Mouse (Mus musculus) gastrocnemius, postnatal 36 days (tissue): ENCODE data around the gene Gipr. TPM values are rescaled to one million over a fixed set of nuclear protein-coding genes. Genes with fewer than 3 reads are reported as not detected.

ENCODE experiments used
- DNase-seq, 2 experiments: peaks; one replicate each; pipeline ENCODE4 v3.0.0; 2022
- intact Hi-C: fragments of 180-260 bp; cut with DNase I; formaldehyde crosslinking; loops from one replicate; pipeline ENCODE4 v1.15.1; 2025
- microRNA-seq, 2 experiments: library from miRNA; unstranded; fragments of <30 nt; microRNA quantifications; one replicate each; pipeline ENCODE4 v1.2.0; 2021
- total RNA-seq, 2 experiments: library from RNA; stranded (reverse); gene quantifications; 2 replicates each; pipeline ENCODE4 v1.2.3; 2021

Gene Gipr
- total RNA-seq, 2 experiments from 2014 or later: not detected

DNA sequence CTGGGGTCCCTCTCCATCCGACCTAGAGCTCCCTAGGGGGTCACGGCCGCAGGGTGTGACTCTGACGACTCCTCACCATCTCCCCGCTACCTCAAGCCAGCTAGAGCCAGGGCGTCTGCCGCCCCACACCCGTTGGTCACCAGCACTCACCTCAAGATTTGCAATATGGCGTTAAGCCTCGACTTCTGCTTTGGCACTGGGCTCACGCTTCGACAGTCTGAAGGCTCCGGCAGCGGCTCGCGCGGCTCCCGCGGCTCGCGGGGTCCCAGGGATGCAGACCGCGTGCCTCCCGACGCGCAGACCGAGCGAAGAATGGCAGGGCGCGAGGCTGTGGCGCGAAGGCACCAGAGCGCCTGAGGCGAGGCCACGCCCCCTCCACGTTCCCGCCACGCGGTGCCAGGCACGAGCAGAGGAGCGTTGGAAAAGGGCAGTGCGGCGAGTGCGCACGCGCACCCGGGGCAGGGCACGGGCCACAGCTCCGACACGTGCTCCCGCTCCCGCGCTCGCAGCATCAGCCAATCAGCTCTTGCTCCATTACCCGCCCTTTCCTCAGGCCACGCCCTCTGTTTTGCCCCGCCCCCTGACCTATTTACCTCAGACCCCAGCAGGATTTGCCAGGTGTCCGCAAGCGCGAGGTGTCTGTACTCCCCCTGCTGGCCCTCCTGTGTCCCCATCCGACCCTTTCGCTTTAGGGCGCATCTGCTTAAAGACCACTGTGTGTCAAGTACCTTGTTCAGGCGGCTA is 47.7 kb downstream of the Gipr start, which contains the start of gene Gm4969:
Gene Gm4969, minus strand, starts transcription at position 341 of the 744 bp plus-strand sequence.
- DNase-seq: no peak
- intact Hi-C loops: loop anchor here (2.0 kb wide), 1 partner anchor 23 kb away; the partner anchor contains the start of gene Six5

DNA sequence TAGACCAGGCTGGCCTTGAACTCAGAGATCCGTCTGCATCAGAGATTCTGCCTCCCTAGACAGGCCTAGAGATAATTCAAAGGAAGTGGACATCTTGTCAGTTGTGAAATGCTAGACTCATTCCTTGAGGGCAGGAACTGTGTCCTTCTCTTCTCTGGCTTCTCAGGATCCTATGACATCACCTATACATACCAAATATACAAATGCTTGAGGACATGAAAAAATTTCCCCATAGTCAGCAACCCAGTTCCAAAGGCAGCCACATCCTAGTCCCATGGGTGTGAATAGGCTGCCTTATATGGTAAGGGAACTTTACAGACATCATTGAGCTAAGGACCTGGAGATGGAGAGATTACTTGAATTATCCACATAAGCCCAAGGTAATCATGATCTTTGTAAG is 56.4 kb downstream of the Gipr start:
- intact Hi-C loops: no loop called here
- no peak for DNase-seq

DNA sequence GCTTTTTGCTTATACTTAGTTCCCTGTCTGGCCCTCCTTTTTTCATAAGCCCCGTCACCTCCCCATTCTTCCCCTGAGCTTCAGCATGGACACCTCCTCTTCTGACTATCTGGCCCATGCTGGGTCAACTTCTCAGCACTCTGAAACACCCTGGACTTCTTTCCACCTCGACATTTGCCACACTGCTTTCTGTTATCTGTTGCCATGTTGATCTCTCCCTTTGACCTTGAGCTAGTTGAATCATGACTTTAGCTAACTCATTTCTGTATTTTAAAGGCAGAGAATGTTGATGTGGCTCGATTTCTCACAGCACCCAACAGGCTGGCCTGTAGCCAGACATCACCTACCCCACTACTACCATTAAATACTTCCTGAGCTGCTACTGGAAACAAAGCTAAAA is 58.5 kb downstream of the Gipr start:
- intact Hi-C loops: no loop called here
- DNase-seq: no peak

Small RNAs within 50 kb of the gene (microRNA-seq; reads per million reads assigned to microRNA genes)
- gene Mir330: 49.7 to 101 reads per million in 2 experiments

Other genes with a start within 250 kb of the Gipr start
- gene Nova2, start 240.2 kb downstream of the Gipr start, total RNA-seq: 1 to 10 TPM; 1.7 to 1.8 TPM
- gene Nanos2, start 178.7 kb downstream of the Gipr start, total RNA-seq: not detected
- 1 to 10 TPM; 4.7 to 6.4 TPM for gene Mypop, start 174.9 kb downstream of the Gipr start, total RNA-seq
- gene Irf2bp1, start 162.1 kb downstream of the Gipr start, total RNA-seq: 10 to 100 TPM; 13.8 to 15.1 TPM
- gene Foxa3, start 142.6 kb downstream of the Gipr start, total RNA-seq: not detected
- gene Sympk, start 141.8 kb downstream of the Gipr start, total RNA-seq: 10 to 100 TPM; 61.8 to 65.7 TPM
- not detected for gene Rsph6a, start 111.4 kb downstream of the Gipr start, total RNA-seq
- 10 to 100 TPM; 21.6 to 26.1 TPM for gene Dmwd, start 89.9 kb downstream of the Gipr start, total RNA-seq
- gene Dmpk, start 82.3 kb downstream of the Gipr start, total RNA-seq: 100 to 1,000 TPM; 272 to 309 TPM
- gene Six5, start 71.5 kb downstream of the Gipr start, total RNA-seq: 1 to 10 TPM; 1.2 to 1.5 TPM
- not detected for gene Gm4969, start 47.8 kb downstream of the Gipr start, total RNA-seq
- gene Fbxo46, start 46.3 kb downstream of the Gipr start, total RNA-seq: 1 to 10 TPM; 2.0 to 2.8 TPM
- gene Qpctl, start 16.8 kb downstream of the Gipr start, total RNA-seq: 1 to 10 TPM; 1.5 to 2.0 TPM
- gene Snrpd2, start 16.4 kb downstream of the Gipr start, total RNA-seq: 10 to 100 TPM; 47.3 to 49.9 TPM
- 1 to 10 TPM; 9.6 to 10.0 TPM for gene Eml2, start 10.3 kb upstream of the Gipr start, total RNA-seq
- gene Gpr4, start 46.4 kb upstream of the Gipr start, total RNA-seq: 1 to 10 TPM; 2.2 to 2.6 TPM
- gene Opa3, start 62.2 kb upstream of the Gipr start, total RNA-seq: 10 to 100 TPM; 36.9 to 39.9 TPM
- gene Vasp, start 105.7 kb upstream of the Gipr start, total RNA-seq: 10 to 100 TPM; 15.9 to 20.6 TPM
- under 1 TPM in 1 of 2 experiments, not detected in 1; 0.35 TPM for gene Ppm1n, start 113.9 kb upstream of the Gipr start, total RNA-seq
- 1,000 to 10,000 TPM in 1 of 2 experiments, 100 to 1,000 TPM in 1; 974 to 1,054 TPM for gene Rtn2, start 116.5 kb upstream of the Gipr start, total RNA-seq
- gene Fosb, start 143.9 kb upstream of the Gipr start, total RNA-seq: under 1 TPM; 0.15 to 0.31 TPM
- gene Ercc1, start 178.7 kb upstream of the Gipr start, total RNA-seq: 10 to 100 TPM; 24.5 to 29.0 TPM
- 10 to 100 TPM in 1 of 2 experiments, 1 to 10 TPM in 1; 9.3 to 10.2 TPM for gene Cd3eap, start 193.4 kb upstream of the Gipr start, total RNA-seq
- 1 to 10 TPM; 2.4 to 2.6 TPM for gene Ppp1r13l, start 193.6 kb upstream of the Gipr start, total RNA-seq
- 1 to 10 TPM; 8.5 to 9.8 TPM for gene Ercc2, start 215.9 kb upstream of the Gipr start, total RNA-seq
- gene Klc3, start 238.0 kb upstream of the Gipr start, total RNA-seq: under 1 TPM; 0.25 to 0.38 TPM
- gene Ckm, start 238.6 kb upstream of the Gipr start, total RNA-seq: over 10,000 TPM; 41,999 to 48,159 TPM